Mouse (Mus musculus) right cerebral cortex, adult 18-20 months (tissue): ENCODE results near the gene Nr1h4.

Experiments used
- DNase-seq: peaks from one replicate; pipeline ENCODE4 v3.0.0; 2022; ENCODE audit warnings: mixed read lengths

Gene Nr1h4

GRCm38 (mm10) chr10:89424800-89425393, 108.5 kb downstream of the Nr1h4 start:
- no peak for DNase-seq

- no peak for DNase-seq
Measured at GRCm38 (mm10) chr10:89424217-89424616, 109.2 kb downstream of the Nr1h4 start.

- no peak for DNase-seq
Measured at GRCm38 (mm10) chr10:89423164-89423778, 110.1 kb downstream of the Nr1h4 start.

DNA sequence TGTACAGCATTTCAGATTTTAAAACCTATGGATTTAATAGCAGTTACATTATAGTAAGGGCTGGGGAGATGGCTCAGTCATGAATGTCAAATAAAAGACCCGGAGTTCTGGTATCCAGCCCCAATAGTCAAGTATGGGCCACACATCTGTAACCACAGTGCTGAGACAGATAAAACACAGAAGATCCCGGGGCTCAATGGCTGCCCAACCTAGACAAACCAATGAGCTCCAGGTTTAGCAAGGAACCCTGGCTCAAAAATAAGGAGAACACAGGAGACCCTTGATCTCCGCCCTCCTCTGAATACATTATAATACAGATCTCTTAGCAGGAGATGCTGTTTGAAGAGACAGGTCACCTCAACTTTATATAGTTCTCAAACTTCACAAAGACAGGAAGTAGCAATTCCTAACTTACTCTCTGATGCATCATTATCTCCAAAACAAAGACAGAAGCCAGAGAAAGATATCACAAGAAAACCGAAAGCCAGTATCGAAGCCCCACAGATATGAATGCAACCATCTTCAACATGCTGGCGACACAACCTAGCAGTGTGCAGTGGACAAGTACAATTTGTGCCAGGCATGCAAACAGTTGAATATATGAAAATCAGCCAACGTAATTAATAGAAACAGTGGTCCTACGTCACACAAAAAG, 110.8 kb downstream of the Nr1h4 start:
- no peak for DNase-seq

GRCm38 (mm10) chr10:89417966-89418365, 115.4 kb downstream of the Nr1h4 start:
- no peak for DNase-seq

DNA sequence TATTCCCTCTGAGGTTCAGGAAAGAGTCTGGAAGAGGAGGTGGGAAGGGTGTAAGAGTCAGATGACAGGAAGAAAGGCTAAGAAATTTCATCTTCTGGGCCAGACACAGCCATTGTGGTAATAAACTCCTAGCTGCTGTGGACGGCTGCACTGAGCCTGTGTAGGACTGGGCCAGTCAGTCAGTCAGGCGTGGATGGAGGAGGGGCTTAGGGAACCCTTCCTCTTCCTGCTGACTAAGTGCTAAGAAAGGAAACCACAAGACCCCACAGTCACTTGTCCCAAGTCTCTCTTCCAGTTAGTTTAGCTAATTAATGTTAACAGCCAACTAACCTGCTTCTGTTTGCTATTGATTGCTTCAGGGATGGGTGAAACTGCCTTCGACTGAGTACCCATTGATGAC, 117.9 kb downstream of the Nr1h4 start:
- no peak for DNase-seq

DNA sequence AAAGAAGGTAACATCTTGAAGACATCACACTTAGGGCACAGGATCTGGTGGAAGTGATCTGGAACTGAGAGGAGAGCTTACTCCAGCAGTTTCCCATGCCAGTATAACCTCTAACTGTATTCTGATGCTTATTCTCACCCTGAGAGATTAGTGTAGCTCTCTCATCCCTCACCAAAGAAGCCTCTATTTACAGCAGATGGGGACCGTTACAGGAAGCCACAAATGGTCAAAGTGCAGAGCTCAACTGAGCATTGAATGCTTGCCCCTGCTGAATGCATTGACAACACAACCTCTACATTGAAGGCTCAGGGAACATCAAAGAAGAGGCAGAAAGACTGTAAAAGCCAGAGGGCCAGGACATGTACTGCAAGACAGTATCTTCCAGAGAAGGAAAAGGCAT, 125.8 kb downstream of the Nr1h4 start:
- no peak for DNase-seq

DNA sequence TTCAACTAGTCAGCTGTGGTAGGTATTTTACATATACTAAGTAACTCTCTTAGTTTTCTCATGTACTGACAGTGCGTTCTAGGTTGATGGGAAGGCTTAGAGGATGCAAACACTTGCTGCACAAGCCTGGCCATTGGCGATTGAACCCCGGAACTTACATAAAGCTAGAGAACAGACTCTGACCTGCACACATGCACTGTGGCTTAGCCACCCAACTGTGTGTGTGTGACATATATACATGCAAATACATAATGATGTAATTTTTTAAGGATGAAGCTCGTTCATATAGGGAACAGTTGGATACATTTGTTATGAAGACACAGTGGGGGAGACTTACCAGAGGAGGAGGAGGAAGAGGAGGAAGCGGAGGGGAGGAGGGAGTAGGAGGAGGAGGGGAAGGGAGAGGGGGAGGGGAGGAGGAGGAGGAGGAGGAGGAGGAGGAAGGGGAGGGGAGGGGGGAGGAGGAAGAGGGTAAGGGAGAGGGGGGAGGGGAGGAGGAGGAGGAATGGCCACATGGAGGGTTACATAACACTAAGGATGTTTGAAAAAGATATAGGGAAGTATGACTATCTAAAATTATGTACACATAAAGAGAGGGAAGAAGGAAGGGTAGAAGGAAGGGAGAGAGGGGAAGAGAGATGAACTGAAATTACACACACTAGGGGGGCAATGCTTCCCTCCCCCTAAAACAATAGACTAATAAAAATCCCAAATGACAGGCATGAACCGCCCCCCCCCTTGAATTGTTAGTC, 126.5 kb downstream of the Nr1h4 start:
- DNase-seq = no peak

DNA sequence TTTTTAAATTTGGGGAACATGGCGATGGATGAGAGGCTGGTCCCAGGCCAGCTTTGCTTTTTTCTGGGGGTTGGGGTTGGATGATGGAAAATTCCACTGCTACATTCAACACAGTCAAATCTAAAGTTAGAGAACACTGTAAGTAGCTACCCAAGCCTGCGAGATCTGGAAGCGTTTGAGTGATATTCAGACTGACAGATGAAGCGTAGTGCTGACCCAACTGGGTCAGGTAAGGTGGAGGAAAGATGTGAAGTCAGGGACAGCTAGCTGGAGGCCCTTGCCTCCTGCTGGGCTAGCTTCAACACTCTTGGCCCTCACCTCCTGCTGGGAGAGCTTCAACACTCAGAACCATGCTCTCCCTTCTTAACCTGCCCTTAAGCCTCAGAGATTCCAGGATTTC, 128.4 kb downstream of the Nr1h4 start:
- DNase-seq = no peak
